Mouse (Mus musculus): ENCODE data around the gene Rps6kl1.

Gene Rps6kl1

DNA sequence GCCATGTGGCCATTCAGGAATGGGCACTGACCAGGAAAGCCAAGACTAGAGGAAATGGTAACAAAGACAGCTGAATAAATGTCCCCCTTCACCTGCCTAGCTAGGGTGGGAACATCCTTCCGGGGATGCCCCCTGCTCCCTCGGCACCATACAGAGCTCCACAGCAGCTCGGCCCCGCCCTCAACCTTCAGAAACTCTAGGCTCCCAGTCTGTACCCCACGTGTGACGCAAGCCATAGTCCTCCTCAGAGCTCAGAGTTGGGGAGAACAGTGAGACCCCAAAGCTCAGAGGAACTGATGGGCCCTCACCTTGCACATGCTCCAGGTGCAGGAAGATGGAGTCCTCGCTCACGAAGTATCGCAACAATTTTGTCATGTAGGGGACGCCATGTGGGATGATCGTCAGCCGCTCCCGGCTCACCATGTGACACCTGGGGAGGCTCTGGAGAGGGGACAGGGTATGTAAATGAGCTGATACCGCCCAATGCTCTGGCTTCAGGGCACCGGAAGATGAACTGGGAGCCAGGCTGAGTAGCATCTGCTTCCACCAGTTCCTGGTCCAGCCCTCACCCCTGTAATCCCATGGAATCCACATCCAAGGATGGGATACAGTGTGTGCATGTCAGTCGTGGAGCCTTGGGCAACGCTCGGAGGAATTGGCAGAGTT lies 10.9 kb downstream of the Rps6kl1 start:
- no peak for DNase-seq (ENCODE audit: low spot score)

DNA sequence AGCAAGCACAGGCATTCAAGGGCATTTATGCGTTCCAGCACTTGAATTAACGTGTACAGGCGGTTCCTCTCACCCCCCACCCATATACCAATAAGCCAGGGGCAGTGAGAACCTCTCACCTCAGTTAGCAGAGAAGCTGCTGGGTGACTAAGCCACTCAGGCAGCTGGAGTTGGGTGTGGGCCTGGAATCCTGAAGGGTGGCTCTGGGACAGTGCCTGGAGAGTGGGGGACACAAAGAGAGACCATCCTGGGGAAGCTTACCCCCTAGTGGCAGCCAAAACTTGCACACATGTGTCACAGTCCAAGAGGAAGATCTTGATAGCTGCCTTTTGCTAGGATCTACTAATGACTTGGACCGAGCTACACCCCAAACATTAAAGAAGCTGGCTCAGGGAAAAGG lies 14.4 kb downstream of the Rps6kl1 start:
- no peak for DNase-seq (ENCODE audit: low spot score)

GRCm38 (mm10) chr12:85135513-85136470 lies 15.3 kb downstream of the Rps6kl1 start:
- no peak for DNase-seq (ENCODE audit: low spot score)

- no peak for DNase-seq (ENCODE audit: low spot score)
Measured at GRCm38 (mm10) chr12:85134043-85134794, 16.8 kb downstream of the Rps6kl1 start.

- no peak for DNase-seq (ENCODE audit: low spot score)
Measured at GRCm38 (mm10) chr12:85131361-85131760, 19.7 kb downstream of the Rps6kl1 start.

GRCm38 (mm10) chr12:85129426-85129978 lies 21.6 kb downstream of the Rps6kl1 start:
- no peak for DNase-seq (ENCODE audit: low spot score)

DNA sequence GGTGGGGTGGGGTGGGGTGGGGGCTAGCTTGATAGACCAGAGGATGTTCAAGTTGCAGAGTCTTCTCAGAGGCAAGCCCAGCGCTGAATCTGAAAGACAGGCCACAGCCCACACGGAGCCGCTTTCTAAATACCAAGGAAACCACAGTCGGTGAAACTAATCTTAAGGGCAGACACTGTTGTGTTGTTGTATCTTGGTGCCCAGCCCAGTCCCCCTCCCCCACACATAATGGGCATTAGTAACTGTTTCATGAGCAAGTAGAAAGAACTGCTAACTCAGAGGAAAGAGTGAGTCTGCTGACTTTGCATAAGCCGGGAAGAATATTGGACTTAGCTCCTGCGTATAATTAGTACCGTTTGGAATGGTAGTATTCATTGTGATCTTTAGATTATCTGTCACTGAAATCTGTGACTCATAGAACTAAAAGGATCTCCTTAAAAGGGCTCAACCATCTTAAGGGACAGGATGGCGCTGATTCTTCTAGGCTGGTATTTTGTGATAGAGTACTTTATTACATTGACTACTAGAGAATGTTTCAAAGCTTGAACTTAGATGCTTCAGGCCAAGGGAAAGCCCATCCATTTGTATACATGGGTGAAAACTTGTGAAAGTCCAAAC lies 24.0 kb downstream of the Rps6kl1 start:
- DNase-seq (ENCODE audit: low spot score) = no peak

DNA sequence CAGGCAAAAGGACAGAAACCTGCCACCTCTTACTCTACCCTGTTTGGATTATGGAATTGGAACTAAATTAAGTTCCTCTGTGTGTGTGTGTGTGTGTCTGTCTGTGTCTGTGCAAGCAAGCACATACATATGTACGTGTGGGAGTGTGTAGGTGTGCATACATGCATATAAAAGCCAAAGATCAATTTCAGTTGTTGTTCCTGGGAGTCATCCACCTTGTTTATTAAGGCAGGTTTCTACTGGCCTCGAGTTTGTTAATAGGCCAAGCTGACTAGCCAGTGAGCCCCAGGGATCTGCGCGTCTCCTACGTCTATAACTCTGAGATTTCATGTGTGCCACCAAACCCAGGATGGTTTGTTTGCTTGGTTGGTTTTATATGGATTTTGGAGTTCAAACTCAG lies 26.3 kb downstream of the Rps6kl1 start:
- no peak for DNase-seq (ENCODE audit: low spot score)

DNA sequence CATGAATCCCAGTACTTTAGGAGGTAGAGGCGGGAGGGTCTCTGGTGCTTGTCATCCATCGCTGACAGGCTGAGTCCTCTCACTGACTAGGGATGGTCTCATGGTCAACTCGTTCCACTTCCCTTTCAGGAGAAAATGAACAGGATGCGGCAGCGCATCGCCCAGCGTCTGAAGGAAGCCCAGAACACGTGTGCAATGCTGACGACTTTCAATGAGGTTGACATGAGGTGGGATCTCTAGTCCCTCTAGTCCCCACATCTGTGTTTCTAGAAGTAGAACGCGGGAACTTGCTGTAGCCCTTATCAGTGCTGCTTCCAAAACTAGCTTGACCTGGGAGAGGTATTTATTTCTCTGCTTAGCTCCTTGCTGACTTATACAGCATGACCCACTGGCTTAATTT lies 27.4 kb downstream of the Rps6kl1 start:
- DNase-seq (ENCODE audit: low spot score) = no peak

GRCm38 (mm10) chr12:85123108-85123530 lies 27.9 kb downstream of the Rps6kl1 start:
- no peak for DNase-seq (ENCODE audit: low spot score)

- DNase-seq (ENCODE audit: low spot score) = no peak
Measured at GRCm38 (mm10) chr12:85121806-85122459, 29.1 kb downstream of the Rps6kl1 start.

DNA sequence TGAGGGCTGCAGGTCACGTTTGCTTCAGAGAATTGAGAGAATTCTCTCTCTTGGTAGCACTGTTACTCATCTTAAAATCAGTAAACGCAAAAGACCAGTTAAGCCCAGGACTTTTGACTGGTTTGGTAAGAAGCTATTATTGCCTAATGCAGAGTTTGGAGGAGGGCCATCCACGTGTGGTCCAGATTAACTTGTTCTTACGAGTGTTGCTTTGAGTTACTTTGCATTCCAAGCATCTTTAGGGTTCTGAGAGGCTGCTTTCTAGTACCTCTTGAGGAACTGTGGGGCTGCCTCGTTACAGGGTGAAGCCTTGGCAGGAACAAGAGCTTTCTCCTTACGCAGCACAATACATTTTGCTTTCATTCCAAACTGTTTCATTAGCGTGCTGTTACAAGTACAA lies 35.4 kb downstream of the Rps6kl1 start:
- no peak for DNase-seq (ENCODE audit: low spot score)

DNA sequence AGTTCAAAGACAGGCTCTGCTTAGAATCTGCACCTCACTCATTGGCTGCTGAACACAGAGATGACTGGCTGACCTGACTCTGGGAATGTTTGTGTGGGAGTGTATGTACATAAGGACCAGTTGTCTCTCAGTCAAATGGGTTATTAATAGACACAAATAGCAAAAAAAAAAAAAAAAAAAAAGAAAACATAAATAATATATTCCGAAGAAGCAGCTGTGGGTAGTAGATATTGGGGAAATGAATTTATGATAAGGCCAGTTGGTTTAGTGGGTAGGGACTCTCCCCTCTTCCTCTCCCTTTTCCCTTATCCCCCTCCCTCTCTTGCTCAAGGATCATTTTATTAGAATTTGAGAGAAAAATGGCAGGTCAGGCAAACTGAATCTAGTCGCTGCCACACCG lies 37.1 kb downstream of the Rps6kl1 start:
- no peak for DNase-seq (ENCODE audit: low spot score)

- DNase-seq (ENCODE audit: low spot score) = peak; percentile 42
Measured at GRCm38 (mm10) chr12:85113337-85113736, 37.7 kb downstream of the Rps6kl1 start.

GRCm38 (mm10) chr12:85112550-85113251 lies 38.4 kb downstream of the Rps6kl1 start:
- DNase-seq (ENCODE audit: low spot score) = no peak

- DNase-seq (ENCODE audit: low spot score) = peak; percentile 89
Measured at GRCm38 (mm10) chr12:85110698-85111592, 40.1 kb downstream of the Rps6kl1 start, which contains the start of the genes Prox2 and Dlst. TSS of gene Prox2 (minus strand) at chr12:85110759. TSS of gene Dlst (plus strand) at chr12:85110833.

DNA sequence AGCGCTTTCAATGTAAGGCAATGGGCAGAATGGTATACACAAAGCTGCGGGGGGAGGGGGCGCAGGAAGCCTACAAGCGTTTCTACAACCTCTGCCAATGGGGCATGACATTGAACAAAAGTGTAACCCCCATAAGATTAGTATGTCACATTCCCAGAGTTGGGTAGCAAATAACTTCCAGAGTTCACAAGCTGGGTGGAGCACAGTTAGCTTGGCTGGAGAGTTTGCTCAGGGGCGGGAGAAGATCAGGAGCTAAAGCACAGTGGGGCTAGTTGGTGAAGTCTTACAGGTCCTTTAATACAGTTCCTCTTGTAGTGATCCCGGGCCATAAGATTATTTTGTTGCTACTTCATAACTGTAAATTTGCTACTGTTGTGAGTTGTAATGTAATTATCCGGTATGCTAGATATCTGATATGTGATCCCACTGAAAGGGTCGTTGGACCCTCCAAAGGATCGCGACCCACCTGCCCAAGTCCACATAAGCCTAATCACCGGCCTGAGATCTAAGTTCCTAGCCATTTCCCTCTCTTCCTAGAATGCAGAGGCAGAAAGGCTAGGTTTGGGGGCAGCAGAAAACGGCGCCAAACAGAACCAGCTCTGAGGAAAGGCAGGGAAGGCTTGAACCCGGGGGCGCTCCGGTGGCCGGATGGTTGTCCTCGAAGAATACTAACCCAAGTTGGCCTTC lies 40.9 kb downstream of the Rps6kl1 start:
- peak; percentile 19 for DNase-seq (ENCODE audit: low spot score)

DNA sequence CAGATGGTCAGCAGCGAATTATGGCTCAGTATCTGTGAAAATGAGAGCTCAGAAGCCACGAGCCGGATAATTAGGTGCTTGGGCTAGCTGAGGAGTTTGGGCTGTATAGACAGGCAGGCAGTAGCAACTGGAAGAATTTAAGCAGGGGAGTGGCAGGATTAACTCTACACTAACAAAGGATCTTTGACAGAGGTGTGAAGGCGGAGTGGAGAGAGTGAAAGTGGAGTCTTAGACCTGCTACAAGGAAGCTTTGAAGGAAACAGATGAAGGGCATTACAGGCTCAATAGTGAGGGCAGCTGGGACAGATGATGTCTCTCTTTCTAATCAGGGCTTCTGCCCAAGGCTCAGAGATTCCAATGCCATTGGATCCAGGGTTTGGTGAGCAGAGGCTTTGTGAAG lies 41.6 kb downstream of the Rps6kl1 start:
- no peak for DNase-seq (ENCODE audit: low spot score)

DNA sequence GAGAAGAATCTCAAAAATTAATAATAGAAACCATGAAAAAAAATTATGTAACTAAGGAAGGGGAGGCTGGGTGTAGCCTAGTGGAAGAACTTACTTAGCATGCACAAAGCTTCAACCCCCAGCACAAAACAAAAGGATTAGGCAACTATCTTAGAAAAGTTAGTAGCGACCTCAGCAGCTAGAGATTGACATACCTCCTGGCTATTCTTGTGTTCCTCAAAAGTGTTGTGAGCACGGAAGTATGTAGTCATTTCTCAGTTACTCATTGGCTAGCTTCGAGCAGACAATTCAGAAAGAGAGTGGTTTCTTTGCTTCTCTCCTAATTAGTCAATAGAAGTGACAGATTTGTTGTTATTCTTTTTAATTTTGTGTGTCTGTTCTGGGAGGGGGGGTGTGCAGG lies 42.4 kb downstream of the Rps6kl1 start:
- no peak for DNase-seq (ENCODE audit: low spot score)
